Mouse (Mus musculus): ENCODE measurements around the gene Borcs7. TPM values are rescaled to one million over a fixed set of nuclear protein-coding genes. Genes with fewer than 3 reads are reported as not detected.

Gene Borcs7
- 23.4 TPM for polyA plus RNA-seq (2014; fragmentation: Illumina TruSeq; extraction: RNeasy Lipid Tissue Mini Kit (QIAGEN cat#74804); ENCODE audit: low read depth, low replicate concordance)

DNA sequence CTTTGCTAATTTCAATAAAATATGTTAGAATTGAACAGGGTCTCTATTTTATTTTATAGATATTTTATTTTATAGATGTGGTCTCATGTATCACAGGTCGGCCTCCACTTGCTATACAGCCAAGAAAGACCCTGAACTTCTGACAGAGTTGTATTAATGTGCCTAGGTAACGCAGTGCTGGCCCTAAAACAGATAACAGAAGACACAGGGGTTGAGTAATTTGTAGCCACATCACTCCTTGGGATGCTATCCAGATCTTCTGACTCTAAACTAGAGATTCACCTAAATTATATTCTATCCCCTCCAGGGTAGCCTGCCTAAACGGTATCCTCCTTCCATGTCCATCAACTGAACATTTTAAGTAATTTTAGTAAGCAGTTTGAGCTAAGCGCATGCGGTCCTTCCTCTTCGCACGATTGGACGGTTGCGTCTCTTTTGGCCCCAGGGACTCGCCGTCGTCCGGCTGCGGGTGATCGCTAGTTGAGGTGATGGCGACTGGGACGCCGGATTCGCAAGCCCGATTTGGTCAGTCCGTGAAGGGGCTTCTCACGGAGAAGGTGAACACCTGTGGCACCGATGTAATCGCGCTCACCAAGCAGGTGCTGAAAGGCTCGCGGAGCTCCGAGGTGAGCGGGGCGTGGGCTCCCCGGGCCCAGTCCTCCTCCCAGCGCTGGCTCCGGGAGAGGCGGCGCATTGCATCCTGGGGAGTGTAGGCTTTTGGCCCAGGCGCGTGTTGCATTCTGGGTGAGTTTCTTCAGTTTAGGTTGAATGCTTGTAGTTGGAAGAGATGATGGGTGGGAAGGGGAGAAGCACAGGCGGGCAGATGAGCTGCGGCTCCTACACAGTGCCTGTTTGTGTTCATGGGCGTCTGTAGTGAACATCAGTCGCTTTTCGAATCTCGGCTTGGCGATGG is at the start of gene Borcs7:
Gene Borcs7, plus strand, starts transcription at position 447 of the 913 bp plus-strand sequence.

DNA sequence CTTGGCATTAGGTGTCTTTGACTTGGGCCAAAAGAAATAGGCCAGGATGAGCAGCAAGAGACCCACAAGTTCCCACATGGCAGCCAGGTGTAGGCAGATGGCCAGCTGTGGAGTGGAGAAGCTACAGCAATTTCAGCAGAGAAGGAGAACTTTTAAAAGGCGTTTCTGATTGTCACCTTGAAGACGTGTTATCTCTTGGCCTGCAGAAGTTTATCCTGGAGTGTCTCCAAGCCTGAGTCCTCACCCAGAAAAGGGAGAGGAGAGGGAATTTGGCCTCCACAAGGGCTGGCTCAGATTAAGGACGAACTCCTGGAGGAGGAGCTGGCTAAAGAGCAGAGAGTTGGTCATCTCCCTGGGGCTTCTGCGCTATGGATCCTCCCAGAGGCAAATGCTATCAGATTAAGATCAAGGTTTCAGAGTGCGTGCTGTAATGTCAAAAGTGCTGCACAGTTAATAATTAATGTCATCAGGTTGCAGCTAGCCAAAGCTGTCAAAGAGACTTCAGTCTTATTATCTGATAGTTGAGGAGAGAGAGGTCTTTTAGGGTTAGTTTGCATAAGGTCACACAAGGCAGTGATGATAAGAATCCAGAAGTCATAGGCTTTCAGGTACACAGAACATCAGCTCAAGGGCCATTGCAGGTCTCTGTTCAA is 16.8 kb upstream of the Borcs7 start, which contains the start of gene Cyp17a1:
Gene Cyp17a1, minus strand, starts transcription at position 407 of the 653 bp plus-strand sequence.

DNA sequence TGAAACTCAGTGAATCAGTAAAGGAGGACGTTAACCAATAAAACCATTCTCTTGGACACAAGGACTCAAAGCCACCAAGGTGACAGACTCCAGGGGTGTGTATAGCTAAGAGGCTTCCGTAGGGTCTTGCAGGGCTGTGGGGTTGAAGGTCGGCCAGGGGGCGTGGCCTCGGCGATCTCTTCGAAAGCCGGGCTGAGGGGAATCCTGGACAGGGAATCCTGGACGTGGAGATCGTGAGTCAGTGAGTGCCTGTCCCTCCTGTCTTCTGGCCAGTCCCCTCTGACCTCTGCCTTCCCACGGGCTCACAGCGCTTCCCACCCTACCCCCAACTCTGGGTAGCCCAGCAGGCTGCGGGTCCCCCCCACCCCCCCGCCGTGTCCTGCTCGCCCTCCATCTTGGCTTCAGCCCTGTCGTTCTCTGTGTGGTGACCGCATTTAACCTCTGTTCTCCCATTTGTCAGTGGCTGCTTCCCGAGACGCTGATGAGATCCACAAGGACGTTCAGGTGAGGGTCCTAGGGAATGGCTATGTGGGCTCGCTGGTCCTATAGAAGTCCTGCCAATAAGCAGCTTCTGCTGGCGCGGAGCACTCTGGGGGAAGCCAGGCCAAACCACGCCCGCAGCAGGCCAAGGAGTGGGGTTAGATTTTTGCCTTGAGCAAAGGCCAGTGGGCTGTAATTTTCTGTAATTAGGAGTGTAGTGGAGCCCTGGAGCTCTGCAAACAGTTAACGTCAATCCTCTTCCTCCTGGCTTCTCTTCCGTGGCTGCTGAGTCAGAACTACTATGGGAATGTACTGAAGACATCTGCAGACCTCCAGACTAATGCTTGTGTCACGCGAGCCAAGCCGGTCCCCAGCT is 17.8 kb downstream of the Borcs7 start, which contains the start of gene As3mt:
Gene As3mt, plus strand, starts transcription at position 163 of the 856 bp plus-strand sequence.

Other genes starting within 250 kb of the Borcs7 start
- 5.2 TPM for gene Trim8, start 188.2 kb upstream of the Borcs7 start, polyA plus RNA-seq (2014; fragmentation: Illumina TruSeq; extraction: RNeasy Lipid Tissue Mini Kit (QIAGEN cat#74804); ENCODE audit: low read depth, low replicate concordance)
- gene Arl3, start 116.7 kb upstream of the Borcs7 start, polyA plus RNA-seq (2014; fragmentation: Illumina TruSeq; extraction: RNeasy Lipid Tissue Mini Kit (QIAGEN cat#74804); ENCODE audit: low read depth, low replicate concordance): 33.2 TPM
- 9.9 TPM for gene Sfxn2, start 116.5 kb upstream of the Borcs7 start, polyA plus RNA-seq (2014; fragmentation: Illumina TruSeq; extraction: RNeasy Lipid Tissue Mini Kit (QIAGEN cat#74804); ENCODE audit: low read depth, low replicate concordance)
- gene Wbp1l, start 90.8 kb upstream of the Borcs7 start, polyA plus RNA-seq (2014; fragmentation: Illumina TruSeq; extraction: RNeasy Lipid Tissue Mini Kit (QIAGEN cat#74804); ENCODE audit: low read depth, low replicate concordance): 6.6 TPM
- not detected for gene Cyp17a1, start 16.7 kb upstream of the Borcs7 start, polyA plus RNA-seq (2014; fragmentation: Illumina TruSeq; extraction: RNeasy Lipid Tissue Mini Kit (QIAGEN cat#74804); ENCODE audit: low read depth, low replicate concordance)
- 27.1 TPM for gene As3mt, start 17.6 kb downstream of the Borcs7 start, polyA plus RNA-seq (2014; fragmentation: Illumina TruSeq; extraction: RNeasy Lipid Tissue Mini Kit (QIAGEN cat#74804); ENCODE audit: low read depth, low replicate concordance)
- 1.8 TPM for gene Cnnm2, start 71.7 kb downstream of the Borcs7 start, polyA plus RNA-seq (2014; fragmentation: Illumina TruSeq; extraction: RNeasy Lipid Tissue Mini Kit (QIAGEN cat#74804); ENCODE audit: low read depth, low replicate concordance)